10 mouse cellular contexts compared by ENCODE assay signal in the genomic region with DNA sequence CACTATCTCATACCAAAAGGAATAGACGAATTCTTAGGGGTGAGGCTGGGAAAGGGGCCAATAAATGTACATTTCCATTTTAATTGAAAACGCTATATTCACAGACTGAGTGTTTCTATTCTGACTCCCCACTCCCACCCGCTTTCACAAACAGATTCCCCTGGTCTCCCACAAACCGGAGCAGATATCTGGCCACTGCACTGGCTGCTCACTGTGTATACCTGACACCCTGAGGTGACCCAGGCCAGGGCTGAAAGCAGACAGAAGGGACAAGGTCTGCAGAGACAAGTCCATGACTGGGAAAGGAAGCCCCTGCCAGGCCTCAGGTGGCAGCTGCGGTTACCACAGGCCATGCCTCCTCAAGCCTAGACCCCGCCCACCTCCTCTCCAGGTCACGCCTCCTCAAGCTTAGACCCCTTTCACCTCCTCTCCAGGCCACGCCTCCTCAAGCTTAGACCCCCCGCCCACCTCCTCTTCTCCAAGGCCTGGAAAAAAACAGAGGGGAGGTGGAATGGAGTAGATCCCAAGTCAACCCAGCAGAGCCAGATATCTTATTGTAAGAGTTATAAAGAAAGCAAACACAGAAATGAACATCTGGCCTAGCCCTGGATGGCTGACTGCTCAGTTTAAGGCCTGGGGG. TPM values are rescaled to one million over a fixed set of nuclear protein-coding genes. Genes with fewer than 3 reads are reported as not detected.
DNase-seq lines count a peak whose midpoint lies in the region; ATAC-seq lines count a peak whose summit lies in the region.
"Had no signal": no experiment of that assay in that cellular context is flagged by ENCODE, and none has a peak within 500 bp of the region (broad histone marks: within the 10 kb centered on the region; RNA-seq: fewer than 3 reads in every experiment).

No protein-coding gene starts in this region.

- H3K9me3 ChIP-seq in hindbrain, embryonic 16.5 days (ENCODE audit: control insufficient read depth, low read length) = no peaks in the 10 kb centered on the region
- no peaks in the 10 kb centered on the region for H3K9me3 ChIP-seq in neural tube, embryonic 15.5 days (replicated peaks)
- H3K9me3 ChIP-seq: heart, embryonic 15.5 days; stomach, embryonic 15.5 days had no signal

- H3K4me3 ChIP-seq in hindbrain, embryonic 16.5 days (ENCODE audit: low read length) = no peak overlapping the region
- no peak overlapping the region for H3K4me3 ChIP-seq in neural tube, embryonic 15.5 days (replicated peaks)
- H3K4me3 ChIP-seq: heart, embryonic 15.5 days; stomach, embryonic 15.5 days had no signal

- peak overlapping the region; percentile 5 for H3K27ac ChIP-seq in hindbrain, embryonic 16.5 days (ENCODE audit: low read depth, low read length)
- peak overlapping the region; percentile 73 for H3K27ac ChIP-seq in neural tube, embryonic 15.5 days (replicated peaks)
- H3K27ac ChIP-seq: heart, embryonic 15.5 days; stomach, embryonic 15.5 days had no signal

- ATAC-seq in hindbrain, embryonic 16.5 days = peak; percentile 49
- ATAC-seq in neural tube, embryonic 15.5 days (ENCODE audit: low FRiP score) = peak; percentile 34; the same call in 1 of the 2 replicates

- H3K4me1 ChIP-seq in hindbrain, embryonic 16.5 days (ENCODE audit: control insufficient read depth, insufficient read depth, low read depth, low read length) = peaks cover 8% of the 10 kb centered on the region
- peaks cover 19% of the 10 kb centered on the region for H3K4me1 ChIP-seq in neural tube, embryonic 15.5 days
- H3K4me1 ChIP-seq: heart, embryonic 15.5 days had no signal

- no peak overlapping the region for H3K9ac ChIP-seq in hindbrain, embryonic 16.5 days (ENCODE audit: low read depth, low read length)
- H3K9ac ChIP-seq in neural tube, embryonic 15.5 days (replicated peaks) = no peak overlapping the region
- H3K9ac ChIP-seq: heart, embryonic 15.5 days; stomach, embryonic 15.5 days had no signal

- DNase-seq in R1 (ENCODE audit: low read depth, low spot score) = peak; percentile 88
- peak; percentile 84 for DNase-seq in embryo, embryonic 10.5 days (ENCODE audit: low spot score)
- DNase-seq in urinary bladder, adult 18-20 months (ENCODE audit: low spot score in 2 of 2) = no peak
- DNase-seq in layer of hippocampus, adult 18-20 months (ENCODE audit: low spot score in 2 of 2) = no peak
- no peak for DNase-seq in ovary, postnatal 36 days (ENCODE audit: low spot score)
- DNase-seq in kidney, adult 8-10 months = no peak

- no peaks in the 10 kb centered on the region; the same call in 1 of the 2 replicates for H3K27me3 ChIP-seq in hindbrain, embryonic 16.5 days (replicated peaks; ENCODE audit: control insufficient read depth, insufficient read depth, low read length)
- no peaks in the 10 kb centered on the region for H3K27me3 ChIP-seq in neural tube, embryonic 15.5 days (replicated peaks)
- H3K27me3 ChIP-seq: heart, embryonic 15.5 days; stomach, embryonic 15.5 days had no signal

- 26% methylated on average over 9 of the region's 9 CpGs for WGBS in hindbrain, embryonic 16.5 days
- WGBS in neural tube, embryonic 15.5 days = 25% methylated on average over 9 of the region's 9 CpGs

- no peaks in the 10 kb centered on the region for H3K36me3 ChIP-seq in hindbrain, embryonic 16.5 days (ENCODE audit: control insufficient read depth, insufficient read depth, low read length)
- H3K36me3 ChIP-seq in neural tube, embryonic 15.5 days = peaks cover 22% of the 10 kb centered on the region
- H3K36me3 ChIP-seq: heart, embryonic 15.5 days; stomach, embryonic 15.5 days had no signal

- no peak overlapping the region for H3K4me2 ChIP-seq in hindbrain, embryonic 16.5 days (ENCODE audit: low read length)
- H3K4me2 ChIP-seq in neural tube, embryonic 15.5 days = no peak overlapping the region
- H3K4me2 ChIP-seq: heart, embryonic 15.5 days; stomach, embryonic 15.5 days had no signal

RNA-seq across cellular contexts. Expression of a gene that starts 18.5 kb away (rescaled TPM):
- polyA plus RNA-seq in hindbrain, embryonic 16.5 days (2015; fragmentation: Nextera tagmentation; extraction: Ambion mirVana) = 17.4 and 23.1 TPM in 2 replicates
- 32.8 and 36.8 TPM in 2 replicates for polyA plus RNA-seq in neural tube, embryonic 15.5 days (2015; fragmentation: Nextera tagmentation; extraction: Ambion mirVana)
- 100 to 1,000 TPM; 209 to 224 TPM for total RNA-seq in layer of hippocampus, adult 18-20 months (2021)

Comparison
In these comparisons a context has a peak if more than half of its experiments do, and no peak if none do; other contexts are left out.
1. DNase-seq: peak in R1 (single experiment) and embryo, embryonic 10.5 days (single experiment); none in urinary bladder, adult 18-20 months (0 of 2), layer of hippocampus, adult 18-20 months (0 of 2), ovary, postnatal 36 days (single experiment) and kidney, adult 8-10 months (0 of 2).